Mouse (Mus musculus) MEL (cell line): Measurements from ENCODE around the gene Anp32e. TPM values are rescaled to one million over a fixed set of nuclear protein-coding genes. Genes with fewer than 3 reads are reported as not detected.
"Not testable (repeated sequence)": the region's sequence is repeated elsewhere in the genome, so short reads cannot be mapped to it uniquely, and the experiment has no call there.

Experiments
- DNase-seq: peaks from one replicate; pipeline ENCODE4 v3.0.0; 2011; ENCODE audit warnings: low read depth, low spot score
- H3K27ac ChIP-seq: 2 replicates; pipeline ENCODE4 v1.5.1; 2012; ENCODE audit warnings: low read depth, mild to moderate bottlenecking, control low read depth, low read length, moderate library complexity; ENCODE audit not compliant: control insufficient read depth
- H3K27me3 ChIP-seq, 2 experiments: fragments of 150-350 bp in 1 of 2; sonication (generic) in 1 of 2; 2 replicates each; pipeline ENCODE4 v1.6.1; 2012; ENCODE audit warnings: low read length in 2 of 2, mild to moderate bottlenecking in 2 of 2, improper control_type of control experiment in 1 of 2, moderate library complexity in 1 of 2; ENCODE audit not compliant: insufficient read depth in 2 of 2, control insufficient read depth in 1 of 2
- H3K36me3 ChIP-seq, 2 experiments: 2 replicates each; pipeline ENCODE4 v1.6.1; 2012 to 2014; ENCODE audit warnings: low read length in 2 of 2, improper control_type of control experiment in 1 of 2, inconsistent platforms in 1 of 2, mild to moderate bottlenecking in 1 of 2; ENCODE audit not compliant: insufficient read depth in 2 of 2, control insufficient read depth in 1 of 2
- H3K4me1 ChIP-seq, 2 experiments: fragments of 150-350 bp in 1 of 2; sonication (generic) in 1 of 2; 2 replicates each; pipeline ENCODE4 v1.6.1; 2012; ENCODE audit warnings: low read length in 2 of 2, improper control_type of control experiment in 1 of 2, mild to moderate bottlenecking in 1 of 2; ENCODE audit not compliant: insufficient read depth in 2 of 2, control insufficient read depth in 1 of 2
- H3K4me3 ChIP-seq, 2 experiments: fragments of 150-350 bp in 1 of 2; sonication (generic) in 1 of 2; 2 replicates each; pipeline ENCODE4 v1.5.1; 2012; ENCODE audit warnings: low read depth in 2 of 2, low read length in 2 of 2, mild to moderate bottlenecking in 2 of 2, moderate library complexity in 2 of 2, control low read depth in 1 of 2, improper control_type of control experiment in 1 of 2; ENCODE audit not compliant: control insufficient read depth in 1 of 2, insufficient read depth in 1 of 2
- H3K79me2 ChIP-seq: 2 replicates; pipeline ENCODE4 v1.6.1; 2012; ENCODE audit warnings: mild to moderate bottlenecking, low read length, moderate library complexity; ENCODE audit not compliant: control insufficient read depth, poor library complexity, insufficient read depth
- H3K9ac ChIP-seq: 2 replicates; pipeline ENCODE4 v1.6.1; 2012; ENCODE audit warnings: low read depth, mild to moderate bottlenecking, control low read depth, low read length, moderate library complexity; ENCODE audit not compliant: control insufficient read depth, poor library complexity, severe bottlenecking
- H3K9me3 ChIP-seq: fragments of 150-350 bp; sonication (generic); replicated peaks from 2 replicates; pipeline ENCODE4 v1.6.1; 2012; ENCODE audit warnings: mild to moderate bottlenecking, low read length, improper control_type of control experiment, moderate library complexity; ENCODE audit not compliant: insufficient read depth
- BHLHE40 ChIP-seq: IDR thresholded peaks from 2 replicates; pipeline ENCODE4 v1.6.1; 2012; ENCODE audit warnings: low read depth, mild to moderate bottlenecking, inconsistent platforms, low read length, improper control_type of control experiment, borderline replicate concordance
- CHD1 ChIP-seq: IDR thresholded peaks from 2 replicates; pipeline ENCODE4 v1.6.1; 2012; ENCODE audit warnings: low read depth, mild to moderate bottlenecking, inconsistent platforms, low read length, improper control_type of control experiment
- CTCF ChIP-seq, 3 experiments: IDR thresholded peaks in 2 of 3; conservative IDR thresholded peaks in 1 of 3; 2 replicates each; pipeline ENCODE4 v1.5.1; 2011 to 2012; ENCODE audit warnings: low read length in 3 of 3, low read depth in 2 of 3, mild to moderate bottlenecking in 2 of 3, improper control_type of control experiment in 1 of 3, inconsistent platforms in 1 of 3, mixed read lengths in 1 of 3, moderate library complexity in 1 of 3; ENCODE audit not compliant: control insufficient read depth in 1 of 3, insufficient read depth in 1 of 3, poor library complexity in 1 of 3, severe bottlenecking in 1 of 3
- EP300 ChIP-seq, 2 experiments: IDR thresholded peaks; 2 replicates each; pipeline ENCODE4 v1.6.1; 2011; ENCODE audit warnings: improper control_type of control experiment in 2 of 2, low read length in 2 of 2, low read depth in 1 of 2, mild to moderate bottlenecking in 1 of 2
- ETS1 ChIP-seq: IDR thresholded peaks from 2 replicates; pipeline ENCODE4 v1.6.1; 2012; ENCODE audit warnings: low read depth, mild to moderate bottlenecking, inconsistent platforms, low read length, improper control_type of control experiment, moderate library complexity
- GATA1 ChIP-seq: IDR thresholded peaks from 2 replicates; pipeline ENCODE4 v1.6.1; 2011; ENCODE audit warnings: low read depth, low read length, improper control_type of control experiment
- HCFC1 ChIP-seq: IDR thresholded peaks from 2 replicates; pipeline ENCODE4 v1.6.1; 2012; ENCODE audit warnings: low read depth, mild to moderate bottlenecking, inconsistent platforms, low read length, improper control_type of control experiment, moderate library complexity
- MYC ChIP-seq: IDR thresholded peaks from 2 replicates; pipeline ENCODE4 v1.6.1; 2011; ENCODE audit warnings: low read depth, mild to moderate bottlenecking, low read length, improper control_type of control experiment, moderate library complexity
- NRF1 ChIP-seq: IDR thresholded peaks from 2 replicates; pipeline ENCODE4 v1.6.1; 2014; ENCODE audit warnings: low read depth, mild to moderate bottlenecking, inconsistent platforms, low read length, improper control_type of control experiment, moderate library complexity; ENCODE audit not compliant: poor library complexity, insufficient read depth, severe bottlenecking
- POLR2AphosphoS2 ChIP-seq: IDR thresholded peaks from 2 replicates; pipeline ENCODE4 v1.6.1; 2011; ENCODE audit warnings: low read length, improper control_type of control experiment
- SMC3 ChIP-seq: IDR thresholded peaks from 2 replicates; pipeline ENCODE4 v1.6.1; 2011; ENCODE audit warnings: low read depth, low read length, improper control_type of control experiment
- TAL1 ChIP-seq: IDR thresholded peaks from 2 replicates; pipeline ENCODE4 v1.6.1; 2012; ENCODE audit warnings: mild to moderate bottlenecking, inconsistent platforms, low read length, moderate library complexity, mixed read lengths
- TBP ChIP-seq: IDR thresholded peaks from 2 replicates; pipeline ENCODE4 v1.8.0; 2011; ENCODE audit warnings: low read depth, low read length, improper control_type of control experiment
- TCF12 ChIP-seq: IDR thresholded peaks from 2 replicates; pipeline ENCODE4 v1.6.1; 2014; ENCODE audit warnings: low read depth, mild to moderate bottlenecking, inconsistent platforms, low read length, improper control_type of control experiment, moderate library complexity
- ZC3H11A ChIP-seq: IDR thresholded peaks from 2 replicates; pipeline ENCODE4 v1.6.1; 2012; ENCODE audit warnings: low read depth, mild to moderate bottlenecking, inconsistent platforms, low read length, improper control_type of control experiment
- ZMIZ1 ChIP-seq: IDR thresholded peaks from 2 replicates; pipeline ENCODE4 v1.6.1; 2012; ENCODE audit warnings: low read depth, mild to moderate bottlenecking, inconsistent platforms, low read length, improper control_type of control experiment, moderate library complexity
- polyA plus RNA-seq, 2 experiments: library from polyadenylated mRNA; stranded (reverse) in 1 of 2; unstranded in 1 of 2; fragments of >175 nt in 1 of 2; fragments of >200 nt in 1 of 2; gene quantifications; 2 replicates each; pipeline versions ENCODE4 v1.2.1 to v1.2.4; 2012; ENCODE audit warnings: low replicate concordance in 2 of 2, low read depth in 1 of 2; ENCODE audit not compliant: insufficient read length in 2 of 2, insufficient read depth in 1 of 2, missing spikeins in 1 of 2
- total RNA-seq: library from RNA; depleted of rRNA; stranded (reverse); fragments of 300-350 nt; gene quantifications from 2 replicates; pipeline ENCODE4 v1.2.3, GENCODE M21; 2012

Gene Anp32e
- total and polyA plus RNA-seq, 3 experiments, result 159 to 748 (median 412) TPM

- TF ChIP-seq ZMIZ1 (peak; percentile 99), TAL1 (no peak), CHD1 (peak; percentile 94), TCF12 (peak; percentile 74), GATA1 (peak; percentile 61), MYC (peak; percentile 95), TBP (peak; percentile 89), NRF1 (peak; percentile 92), HCFC1 (peak; percentile 82), POLR2AphosphoS2 (peak; percentile 98), ZC3H11A (no peak), CTCF (IDR thresholded peaks at IDR 0.05 in 2 of 3, conservative IDR thresholded peaks at IDR 0.05 in 1 of 3; ENCODE audit: control insufficient read depth in 1 of 3, insufficient read depth in 1 of 3, low read depth in 2 of 3, low read length in 3 of 3, poor library complexity in 1 of 3, severe bottlenecking in 1 of 3) (0 out of 6 replicates have a peak, but pooled peaks of 1 of the 3 experiments have one; percentile 0), BHLHE40 (peak; percentile 66; the same call in 1 of the 2 replicates), SMC3 (no peak)
Observed at GRCm38 (mm10) chr3:95950763-95951551, 21.9 kb downstream of the Anp32e start (continued).

GRCm38 (mm10) chr3:95951566-95951965, 22.5 kb downstream of the Anp32e start:
- not testable (repeated sequence) for H3K27me3 ChIP-seq, H3K9me3 ChIP-seq
- H3K9ac ChIP-seq, result peak overlapping the region; percentile 82
- peak; percentile 55 for DNase-seq
- peak; percentile 10; the same call in 1 of the 2 replicates for TF ChIP-seq CHD1
- TF ChIP-seq, all 39 proteins: peak for 1; not testable (repeated sequence) for 38
- H3K4me1 ChIP-seq, result peaks cover 5 to 30% of the 10 kb centered on the region in 2 experiments
- peak overlapping the region; percentile 94 for H3K27ac ChIP-seq
- H3K36me3 ChIP-seq, result peaks cover 0 to 24% of the 10 kb centered on the region in 2 experiments; a peak in 2 of 4 replicates
- H3K4me3 ChIP-seq, result peak overlapping the region; percentile 72 to 76
- not testable (repeated sequence) for H3K79me2 ChIP-seq

- H3K4me1 ChIP-seq, result peaks cover 13 to 43% of the 10 kb centered on the region in 2 experiments
Observed at GRCm38 (mm10) chr3:95953023-95953422, 24.0 kb downstream of the Anp32e start.

More at GRCm38 (mm10) chr3:95953023-95953422, 24.0 kb downstream of the Anp32e start:
- H3K9ac ChIP-seq, result no peak overlapping the region
- H3K36me3 ChIP-seq, result peaks cover 0 to 32% of the 10 kb centered on the region in 2 experiments; a peak in 2 of 4 replicates
- no peak for DNase-seq
- H3K27me3 ChIP-seq, result no peaks in the 10 kb centered on the region
- H3K79me2 ChIP-seq, result peaks cover 2% of the 10 kb centered on the region; the same call in 1 of the 2 replicates
- no peaks in the 10 kb centered on the region for H3K9me3 ChIP-seq
- no peak overlapping the region for H3K4me3 ChIP-seq
- TF ChIP-seq EP300 (IDR thresholded peaks at IDR 0.05; ENCODE audit: low read depth in 1 of 2, low read length in 2 of 2), result no peak
- peak; percentile 14; the same call in 1 of the 2 replicates for TF ChIP-seq ETS1
- H3K27ac ChIP-seq, result no peak overlapping the region
